Comparison of ENCODE assay signal across 24 mouse cellular contexts in genomic region chr3:96041079-96041478, GRCm38 (mm10).
"Had no signal": no experiment of that assay in that cellular context is flagged by ENCODE, and none has a peak within 500 bp of the region (broad histone marks: within the 10 kb centered on the region; RNA-seq: fewer than 3 reads in every experiment).

No protein-coding gene starts in this region.

- DNase-seq: gastrocnemius, adult 2 months; gastrocnemius, postnatal 10 days; gastrocnemius, postnatal 25 days; heart, adult 2 months; heart, postnatal 14 days; heart, postnatal 4 days; kidney, adult 18-20 months; kidney, adult 8-10 months; kidney, postnatal 10 days; kidney, postnatal 25 days; kidney, postnatal 4 days; liver; liver, embryonic 13.5 days had no signal

- H3K9me3 ChIP-seq: heart, embryonic 13.5 days; heart, embryonic 15.5 days; hindbrain, embryonic 10.5 days; hindbrain, embryonic 12.5 days; limb, embryonic 10.5 days; limb, embryonic 12.5 days; liver, embryonic 13.5 days had no signal

- H3K9ac ChIP-seq: heart, embryonic 13.5 days; heart, embryonic 15.5 days; hindbrain, embryonic 12.5 days; hindbrain, embryonic 14.5 days; limb, embryonic 12.5 days; liver, embryonic 13.5 days had no signal

- H3K27me3 ChIP-seq: heart, embryonic 13.5 days; heart, embryonic 15.5 days; hindbrain, embryonic 12.5 days; limb, embryonic 12.5 days; liver, embryonic 13.5 days had no signal

- H3K4me1 ChIP-seq: hindbrain, embryonic 10.5 days; hindbrain, embryonic 12.5 days; limb, embryonic 10.5 days; limb, embryonic 12.5 days; liver, embryonic 13.5 days had no signal

- H3K27ac ChIP-seq: gastrocnemius, adult 2 months; heart, adult 2 months; heart, embryonic 13.5 days; heart, embryonic 15.5 days; hindbrain, embryonic 10.5 days; hindbrain, embryonic 12.5 days; hindbrain, embryonic 14.5 days; layer of hippocampus, adult 2 months; limb, embryonic 10.5 days; limb, embryonic 12.5 days; liver, embryonic 13.5 days had no signal

- H3K4me2 ChIP-seq: heart, embryonic 13.5 days; heart, embryonic 15.5 days; hindbrain, embryonic 12.5 days; hindbrain, embryonic 14.5 days; limb, embryonic 12.5 days; liver, embryonic 11.5 days; liver, embryonic 13.5 days had no signal

- H3K4me3 ChIP-seq: gastrocnemius, adult 2 months; heart, adult 2 months; heart, embryonic 13.5 days; heart, embryonic 15.5 days; hindbrain, embryonic 10.5 days; hindbrain, embryonic 12.5 days; layer of hippocampus, adult 2 months; limb, embryonic 10.5 days; limb, embryonic 12.5 days; liver, embryonic 13.5 days had no signal

- ATAC-seq: hindbrain, embryonic 16.5 days; intestine, postnatal 0 days had no signal
